Mouse (Mus musculus): ENCODE data around the gene Lysmd4.
A peak's percentile ranks its signal among the peaks of the same experiment; 100 is the strongest.

Gene Lysmd4

DNA sequence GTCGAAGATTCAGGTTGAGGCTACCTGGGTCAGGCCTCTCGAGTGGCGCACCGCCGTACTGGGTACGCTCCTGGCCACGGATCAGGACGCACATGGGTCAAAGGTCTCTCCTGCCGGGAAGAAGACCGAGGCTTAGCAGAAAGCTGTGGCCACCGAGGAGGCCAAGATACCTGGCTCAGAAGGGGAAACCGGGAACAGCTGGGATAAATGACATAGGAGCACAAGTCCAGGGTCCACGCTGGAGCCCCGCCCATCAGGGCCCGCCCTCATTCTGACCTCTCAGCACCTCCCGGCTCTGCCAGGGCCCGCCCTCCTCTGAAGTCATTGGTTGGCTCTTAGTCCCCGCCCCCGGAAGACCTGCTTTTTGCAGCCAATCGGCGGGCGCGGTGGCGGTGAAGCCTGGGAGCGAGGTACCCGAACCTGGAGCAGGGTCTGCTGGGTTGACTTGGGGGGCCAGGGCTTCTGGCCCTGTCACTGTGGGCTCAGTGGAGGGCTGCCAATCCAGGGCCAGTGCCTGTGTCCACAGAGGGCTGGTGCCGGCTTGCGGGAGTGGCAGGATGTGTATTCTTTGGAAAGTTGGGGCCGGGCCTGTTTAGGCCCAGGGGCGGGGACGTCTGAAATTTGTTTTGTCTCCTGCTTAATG is at the start of gene Lysmd4:
Gene Lysmd4 (plus strand): TSS at position 325 of the 643 bp plus-strand sequence.
- peak; percentile 98 for DNase-seq

GRCm38 (mm10) chr7:67173522-67174195 is 48.7 kb upstream of the Lysmd4 start:
- DNase-seq = no peak

DNA sequence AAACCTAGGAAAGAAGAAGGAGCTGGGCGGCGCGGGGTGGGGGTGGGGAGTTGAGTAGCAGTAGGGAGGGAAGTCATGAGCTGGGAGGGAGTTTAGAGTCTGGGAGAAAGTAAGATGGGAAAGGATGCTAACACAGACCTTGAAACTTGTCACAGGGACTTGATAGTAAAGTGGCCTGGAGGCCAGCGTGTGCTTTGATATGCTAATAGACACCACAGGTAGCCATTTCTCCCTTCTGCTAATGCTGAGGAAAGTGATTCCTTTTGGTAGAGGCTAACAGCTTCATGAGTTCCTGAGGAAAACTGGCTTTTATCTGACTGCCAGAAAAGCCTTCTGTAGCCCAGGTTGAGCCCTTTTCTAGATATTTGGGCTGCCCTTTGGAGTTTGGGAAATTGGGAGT is 38.6 kb upstream of the Lysmd4 start:
- no peak for DNase-seq

DNA sequence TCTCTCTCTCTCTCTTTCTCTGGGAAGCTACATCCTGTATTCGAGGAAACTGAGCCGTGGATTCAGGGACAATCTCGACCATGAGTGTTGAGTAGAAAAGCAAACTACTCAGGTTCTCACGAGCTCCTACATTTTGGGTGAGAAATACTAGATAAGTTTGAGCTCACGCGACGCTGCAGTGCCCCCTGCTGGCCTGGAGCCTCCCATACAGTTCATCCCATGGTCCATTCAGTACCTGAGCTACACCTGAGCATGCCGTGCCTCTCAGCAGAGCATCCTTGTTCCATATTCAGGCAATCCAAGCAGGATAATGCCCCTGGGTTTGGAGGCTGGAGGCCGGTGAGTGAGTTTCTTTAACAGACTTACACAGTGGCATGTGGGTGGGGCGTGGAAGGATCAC is 22.9 kb upstream of the Lysmd4 start:
- peak; percentile 42 for DNase-seq

DNA sequence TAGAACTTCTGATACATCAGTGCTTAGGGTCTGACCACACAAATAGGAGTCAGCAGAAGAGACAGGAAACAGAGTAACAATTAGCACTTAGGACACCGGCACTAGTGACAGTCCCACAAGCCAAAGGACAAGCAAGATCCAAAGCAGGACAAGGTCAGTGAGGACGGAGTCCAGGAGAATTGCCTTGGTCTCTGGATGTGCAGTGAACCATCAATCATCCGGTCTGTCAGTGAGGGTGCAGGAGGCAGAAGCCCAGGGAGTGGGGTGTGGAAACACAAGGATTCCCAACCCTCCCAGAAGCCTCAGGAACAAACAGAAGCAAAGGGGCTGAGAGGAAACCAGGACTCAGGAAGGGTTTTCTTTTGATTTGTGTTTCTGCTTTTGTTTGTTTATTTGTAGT is 18.7 kb upstream of the Lysmd4 start:
- no peak for DNase-seq

- DNase-seq = peak; percentile 47
These were observed 16.5 kb upstream of the Lysmd4 start for GRCm38 (mm10) chr7:67205734-67206425.

GRCm38 (mm10) chr7:67206496-67206895 is 15.8 kb upstream of the Lysmd4 start:
- DNase-seq = no peak

DNA sequence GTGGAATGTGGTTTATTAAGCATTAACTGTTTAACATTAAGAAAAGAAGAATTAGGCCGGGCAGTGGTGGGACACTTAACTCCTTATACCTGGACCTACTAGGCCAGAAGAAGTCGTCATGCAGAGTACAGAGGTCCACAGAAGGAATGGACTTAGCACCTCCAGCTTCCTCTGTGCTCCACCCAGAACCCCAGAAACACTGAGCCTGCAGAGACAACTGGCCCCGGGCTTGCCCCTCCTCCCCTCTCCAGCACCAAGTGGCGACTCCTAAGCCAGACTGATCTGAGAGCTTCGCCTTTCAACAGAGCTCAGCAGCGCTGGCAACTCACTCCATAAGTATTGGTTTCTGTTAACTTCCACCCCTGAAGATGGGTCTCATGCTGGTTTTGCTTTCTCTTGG is 14.6 kb upstream of the Lysmd4 start:
- peak; percentile 52 for DNase-seq

GRCm38 (mm10) chr7:67208317-67208716 is 14.0 kb upstream of the Lysmd4 start:
- no peak for DNase-seq

- no peak for DNase-seq
These were observed 12.1 kb upstream of the Lysmd4 start for GRCm38 (mm10) chr7:67210004-67210833.

DNA sequence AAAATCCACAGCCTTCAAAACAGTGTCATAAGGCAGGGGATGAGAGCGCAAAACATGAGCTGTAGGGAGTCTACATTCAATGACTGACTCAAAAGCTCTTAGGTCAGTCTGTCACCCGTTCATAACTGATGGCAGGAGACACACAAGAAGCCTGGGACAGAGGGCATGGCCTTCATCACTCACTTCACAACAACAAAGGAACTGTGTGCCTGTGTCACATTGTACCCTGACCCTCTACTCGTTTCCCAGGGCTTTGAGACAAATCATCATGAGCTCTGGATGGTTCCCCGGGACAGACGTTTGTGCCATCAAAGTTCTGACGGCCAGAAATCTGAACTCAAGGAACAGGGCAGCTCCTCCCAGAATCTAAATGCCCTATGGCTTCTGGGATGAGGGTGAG is 11.0 kb upstream of the Lysmd4 start:
- DNase-seq = no peak

- DNase-seq = no peak
These were observed 10.4 kb upstream of the Lysmd4 start for GRCm38 (mm10) chr7:67211971-67212370.

DNA sequence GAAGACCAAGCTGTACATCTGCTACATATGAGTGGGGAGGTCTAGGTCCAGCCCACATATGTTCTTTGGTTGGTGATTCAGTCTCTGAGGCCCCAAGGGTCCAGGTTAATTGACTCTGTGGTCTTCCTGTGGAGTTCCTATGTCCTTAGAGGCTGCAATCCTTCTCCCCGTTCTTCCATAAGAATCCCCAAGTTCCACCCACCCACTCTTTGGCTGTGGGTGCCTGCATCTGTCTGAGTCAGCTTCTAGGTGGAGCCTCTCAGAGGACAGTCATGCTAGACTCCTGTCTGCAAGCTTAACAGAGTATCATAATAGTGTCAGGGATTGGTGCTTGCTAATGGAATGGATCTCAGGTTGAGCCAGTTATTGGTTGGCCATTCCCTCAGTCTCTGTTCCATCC is 8.8 kb upstream of the Lysmd4 start:
- no peak for DNase-seq

- no peak for DNase-seq
These were observed 6.0 kb upstream of the Lysmd4 start for GRCm38 (mm10) chr7:67216351-67216750.

GRCm38 (mm10) chr7:67217025-67217424 is 5.3 kb upstream of the Lysmd4 start:
- DNase-seq = no peak

DNA sequence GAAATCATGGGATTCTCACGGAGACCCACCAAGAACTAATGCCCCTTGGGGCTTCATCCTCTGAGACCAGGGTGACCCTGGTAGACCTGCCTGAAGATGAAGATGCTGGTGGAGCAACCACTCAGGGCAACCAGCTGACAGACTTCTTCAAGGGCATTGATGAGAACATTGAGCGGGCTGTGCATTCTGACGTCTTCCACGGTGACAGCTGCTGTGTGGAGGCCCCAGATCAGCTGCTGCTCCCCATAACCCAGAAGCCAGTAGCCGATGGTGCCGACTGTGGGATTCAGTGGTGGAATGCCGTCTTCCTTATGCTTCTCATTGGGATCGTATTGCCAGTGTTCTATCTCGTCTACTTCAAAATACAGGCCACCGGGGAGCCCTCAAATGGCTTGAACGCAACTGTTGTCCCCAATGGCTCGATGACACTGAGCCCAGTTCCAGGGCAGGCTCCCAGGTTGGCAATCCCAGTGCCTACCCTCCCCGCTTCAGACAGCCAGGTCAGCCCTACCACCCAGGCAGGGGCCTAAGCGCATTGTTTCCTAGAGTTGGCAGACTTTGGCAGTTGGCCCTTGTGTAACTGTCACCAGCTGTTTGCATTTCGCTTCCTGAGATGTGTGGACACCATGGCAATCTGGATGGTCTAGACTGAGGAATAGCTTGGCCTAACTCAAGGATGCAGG is 3.7 kb downstream of the Lysmd4 start:
- DNase-seq = no peak

DNA sequence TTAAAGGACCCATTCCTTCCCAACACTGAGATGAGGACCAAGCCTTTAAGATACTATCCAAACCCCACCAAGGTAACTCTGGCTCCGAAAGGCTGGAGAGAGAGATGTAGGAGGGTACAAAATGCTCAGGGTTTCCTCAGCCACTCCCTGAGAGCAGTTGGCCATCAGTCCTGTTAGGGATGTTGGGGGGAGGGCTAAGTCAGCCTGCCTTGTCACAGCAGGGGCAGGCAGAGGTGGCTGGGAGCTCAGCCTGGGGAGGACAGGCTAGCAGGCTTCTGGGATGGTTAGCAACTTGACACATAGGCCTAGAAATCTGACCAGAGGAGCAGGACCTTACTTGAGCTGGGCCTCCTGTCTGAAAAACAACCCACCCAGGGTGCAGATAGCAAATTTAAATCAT is 5.2 kb downstream of the Lysmd4 start:
- no peak for DNase-seq

GRCm38 (mm10) chr7:67228390-67228789 is 6.0 kb downstream of the Lysmd4 start:
- no peak for DNase-seq

- no peak for DNase-seq
These were observed 6.7 kb downstream of the Lysmd4 start for GRCm38 (mm10) chr7:67228891-67229602.

GRCm38 (mm10) chr7:67229701-67230100 is 7.4 kb downstream of the Lysmd4 start:
- no peak for DNase-seq

- DNase-seq = no peak
These were observed 7.9 kb downstream of the Lysmd4 start for GRCm38 (mm10) chr7:67230221-67230620.

DNA sequence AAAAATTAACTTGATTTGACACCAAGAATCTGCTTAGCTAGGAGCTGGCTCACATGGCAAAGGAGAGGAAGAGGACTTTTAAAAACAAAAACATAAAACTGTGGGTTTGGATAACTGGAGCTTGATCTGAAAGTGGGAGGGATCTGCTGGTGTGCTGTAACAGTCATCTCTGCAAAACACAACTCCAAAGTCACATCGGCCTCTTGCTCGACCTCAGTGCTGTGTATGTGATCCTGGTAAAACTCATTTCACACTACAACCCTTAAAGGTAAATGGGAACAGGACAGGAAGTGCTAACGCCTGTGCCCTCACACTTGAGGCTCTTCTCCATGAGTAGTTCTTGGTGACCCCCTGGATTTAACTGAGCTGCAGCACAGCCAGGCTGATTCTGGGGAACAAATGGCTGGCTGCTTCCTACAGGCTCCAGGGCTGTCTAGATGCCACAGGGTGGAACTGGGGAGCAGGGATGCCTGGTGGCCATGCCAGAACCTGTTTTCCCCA is 8.3 kb downstream of the Lysmd4 start:
- DNase-seq = no peak

Measured in kidney, adult 11 months (tissue).